Mouse (Mus musculus): Measurements from ENCODE around the gene Xpc. TPM values are rescaled to one million over a fixed set of nuclear protein-coding genes. Genes with fewer than 3 reads are reported as not detected.

Gene Xpc
- polyA plus RNA-seq, 1 experiment from 2014 or later, result 9.6 TPM

DNA sequence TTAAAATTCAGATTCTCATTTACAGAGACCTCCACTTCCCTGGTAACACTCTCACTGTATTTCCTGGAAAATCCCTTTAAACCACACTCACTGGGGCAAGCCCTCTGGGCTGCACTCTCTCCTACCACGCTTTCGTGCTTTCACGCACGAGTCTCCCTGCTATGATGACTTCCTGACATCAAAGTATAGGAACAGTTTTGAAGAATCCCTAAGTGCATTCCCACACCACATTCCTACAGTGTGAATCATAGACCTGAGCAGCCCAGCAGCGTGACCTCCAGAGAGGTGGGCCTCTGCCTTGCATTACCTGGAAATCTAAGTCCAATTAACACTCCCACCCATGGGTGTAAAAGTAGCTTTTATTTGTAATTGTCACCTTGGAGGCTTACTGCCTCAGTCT is 61.1 kb downstream of the Xpc start:
- H3K27me3 ChIP-seq (ENCODE audit: control insufficient read depth, insufficient read depth, low read length), result no peaks in the 10 kb centered on the region
- H3K4me1 ChIP-seq (ENCODE audit: control insufficient read depth in 2 of 2, insufficient read depth in 2 of 2, low read length in 2 of 2), result peaks cover 0 to under 1% of the 10 kb centered on the region in 2 experiments; a peak in 1 of 4 replicates
- no peak overlapping the region for H3K4me3 ChIP-seq (ENCODE audit: control insufficient read depth in 1 of 2, insufficient read depth in 1 of 2, low read depth in 1 of 2, low read length in 2 of 2)
- ATAC-seq (ENCODE audit: insufficient number of reproducible peaks, insufficient read depth, low FRiP score, low read depth), result no peak
- H3K9ac ChIP-seq (ENCODE audit: low read length), result no peak overlapping the region
- no peak overlapping the region for H3K4me2 ChIP-seq (ENCODE audit: low read length)
- H3K9me3 ChIP-seq (ENCODE audit: control insufficient read depth, low read length), result no peaks in the 10 kb centered on the region
- 11% methylated on average over 5 of the region's 5 CpGs for WGBS
- no peaks in the 10 kb centered on the region for H3K36me3 ChIP-seq (ENCODE audit: control insufficient read depth, insufficient read depth, low read length)
- H3K27ac ChIP-seq (replicated peaks in 1 of 2; ENCODE audit: control insufficient read depth in 1 of 2, insufficient read depth in 1 of 2, low read depth in 2 of 2, low read length in 2 of 2), result no peak overlapping the region

DNA sequence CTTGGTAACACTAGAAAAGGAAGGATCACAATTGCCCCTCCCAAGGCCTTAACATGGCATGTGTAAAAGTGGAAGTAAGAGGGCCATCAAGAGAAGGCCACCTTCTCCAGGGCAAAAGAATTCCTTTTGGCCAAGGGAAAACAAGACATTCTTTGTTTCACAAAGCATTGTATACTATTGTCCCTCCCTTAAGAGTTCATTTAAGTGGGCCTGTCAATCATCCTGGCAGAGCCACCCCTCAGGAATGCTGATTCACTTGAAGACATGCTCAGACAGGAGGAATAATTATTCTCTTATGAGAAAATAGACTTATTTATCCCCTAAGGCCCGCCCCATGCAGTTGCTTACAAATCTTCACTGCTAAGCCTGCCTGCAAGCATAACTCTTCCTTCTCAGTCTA is 63.6 kb downstream of the Xpc start:
- no peak overlapping the region for H3K27ac ChIP-seq (replicated peaks in 1 of 2; ENCODE audit: control insufficient read depth in 1 of 2, insufficient read depth in 1 of 2, low read depth in 2 of 2, low read length in 2 of 2)
- ATAC-seq (ENCODE audit: insufficient number of reproducible peaks, insufficient read depth, low FRiP score, low read depth), result no peak
- no peaks in the 10 kb centered on the region for H3K27me3 ChIP-seq (ENCODE audit: control insufficient read depth, insufficient read depth, low read length)
- H3K9ac ChIP-seq (ENCODE audit: low read length), result no peak overlapping the region
- no peak overlapping the region for H3K4me3 ChIP-seq (ENCODE audit: control insufficient read depth in 1 of 2, insufficient read depth in 1 of 2, low read depth in 1 of 2, low read length in 2 of 2)
- H3K36me3 ChIP-seq (ENCODE audit: control insufficient read depth, insufficient read depth, low read length), result no peaks in the 10 kb centered on the region
- no peak overlapping the region for H3K4me2 ChIP-seq (ENCODE audit: low read length)
- H3K4me1 ChIP-seq (ENCODE audit: control insufficient read depth in 2 of 2, insufficient read depth in 2 of 2, low read length in 2 of 2), result no peaks in the 10 kb centered on the region
- no peaks in the 10 kb centered on the region for H3K9me3 ChIP-seq (ENCODE audit: control insufficient read depth, low read length)
- WGBS, result 56% methylated on average over 1 of the region's 1 CpGs

DNA sequence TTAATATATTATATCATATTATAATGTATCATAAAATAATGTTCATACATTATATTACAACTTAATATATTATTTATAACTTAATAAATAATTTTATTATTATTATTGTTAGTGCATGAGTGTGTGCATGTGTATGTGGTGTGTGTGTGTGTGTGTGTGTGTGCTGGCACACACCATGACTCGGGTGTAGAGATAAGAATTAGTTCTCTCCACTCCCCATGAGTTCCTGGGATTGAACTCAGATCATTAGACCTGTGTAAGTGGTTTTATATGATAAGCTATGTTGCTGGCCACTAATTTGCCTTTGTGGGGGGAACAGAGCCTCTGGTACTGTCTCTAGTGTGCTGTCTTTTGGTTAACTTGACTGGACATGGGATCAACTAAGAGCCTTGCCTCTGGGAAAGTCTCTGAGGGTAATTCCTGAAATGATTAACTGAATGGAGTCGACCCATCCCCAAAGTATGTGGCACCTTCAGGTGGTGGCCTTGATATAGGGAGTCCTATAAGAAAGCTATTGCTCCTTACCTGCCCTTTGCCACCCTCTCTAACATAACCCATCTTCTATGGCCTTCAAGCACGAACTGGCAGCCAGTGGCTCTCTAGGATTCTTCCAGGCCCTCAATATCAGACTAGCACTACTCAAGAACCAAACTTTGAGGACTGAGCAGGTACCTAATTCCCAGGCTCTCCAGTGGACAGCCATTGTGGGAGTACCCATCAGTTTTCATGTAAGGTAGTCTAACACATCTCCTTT is 66.0 kb downstream of the Xpc start:
- H3K4me3 ChIP-seq (ENCODE audit: control insufficient read depth in 1 of 2, insufficient read depth in 1 of 2, low read depth in 1 of 2, low read length in 2 of 2), result no peak overlapping the region
- no peaks in the 10 kb centered on the region for H3K9me3 ChIP-seq (ENCODE audit: control insufficient read depth, low read length)
- WGBS, result 44% methylated on average over 3 of the region's 3 CpGs
- no peak overlapping the region for H3K4me2 ChIP-seq (ENCODE audit: low read length)
- no peaks in the 10 kb centered on the region for H3K4me1 ChIP-seq (ENCODE audit: control insufficient read depth in 2 of 2, insufficient read depth in 2 of 2, low read length in 2 of 2)
- H3K27me3 ChIP-seq (ENCODE audit: control insufficient read depth, insufficient read depth, low read length), result 0 out of 2 replicates have a peak, but pooled peaks cover 3% of the 10 kb centered on the region
- no peak overlapping the region for H3K27ac ChIP-seq (replicated peaks in 1 of 2; ENCODE audit: control insufficient read depth in 1 of 2, insufficient read depth in 1 of 2, low read depth in 2 of 2, low read length in 2 of 2)
- no peak overlapping the region for H3K9ac ChIP-seq (ENCODE audit: low read length)
- no peaks in the 10 kb centered on the region for H3K36me3 ChIP-seq (ENCODE audit: control insufficient read depth, insufficient read depth, low read length)
- no peak for ATAC-seq (ENCODE audit: insufficient number of reproducible peaks, insufficient read depth, low FRiP score, low read depth)

DNA sequence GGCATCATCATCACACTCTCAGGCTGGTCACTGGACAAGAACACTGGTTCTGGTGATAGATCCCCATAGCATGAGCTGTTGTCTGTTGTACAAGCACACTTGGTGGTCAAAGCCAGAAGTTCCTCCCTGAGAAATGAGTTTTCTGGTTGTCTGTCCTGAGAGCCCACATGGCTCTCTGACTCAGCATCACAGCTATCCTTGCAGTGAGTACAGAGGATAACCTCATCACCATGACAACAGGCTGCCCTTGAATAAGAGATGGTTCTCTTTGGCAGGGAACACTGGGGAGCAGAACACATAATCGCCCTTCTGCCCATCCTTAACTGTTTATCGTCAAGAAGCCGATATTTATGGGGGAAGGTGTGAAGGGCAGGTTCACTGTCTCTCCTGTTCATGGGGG is 70.4 kb downstream of the Xpc start:
- Histone ChIP-seq H3K9me3 (ENCODE audit: control insufficient read depth, low read length) (no peaks in the 10 kb centered on the region), H3K36me3 (ENCODE audit: control insufficient read depth, insufficient read depth, low read length) (no peaks in the 10 kb centered on the region), H3K4me3 (ENCODE audit: control insufficient read depth in 1 of 2, insufficient read depth in 1 of 2, low read depth in 1 of 2, low read length in 2 of 2) (no peak overlapping the region), H3K27ac (replicated peaks in 1 of 2; ENCODE audit: control insufficient read depth in 1 of 2, insufficient read depth in 1 of 2, low read depth in 2 of 2, low read length in 2 of 2) (no peak overlapping the region), H3K4me2 (ENCODE audit: low read length) (no peak overlapping the region), H3K4me1 (ENCODE audit: control insufficient read depth in 2 of 2, insufficient read depth in 2 of 2, low read length in 2 of 2) (peaks cover 3 to 5% of the 10 kb centered on the region in 2 experiments; a peak in 1 of 4 replicates), H3K27me3 (ENCODE audit: control insufficient read depth, insufficient read depth, low read length) (0 out of 2 replicates have a peak, but pooled peaks cover 3% of the 10 kb centered on the region), H3K9ac (ENCODE audit: low read length) (no peak overlapping the region)
- 69% methylated on average over 3 of the region's 3 CpGs for WGBS
- ATAC-seq (ENCODE audit: insufficient number of reproducible peaks, insufficient read depth, low FRiP score, low read depth), result no peak

DNA sequence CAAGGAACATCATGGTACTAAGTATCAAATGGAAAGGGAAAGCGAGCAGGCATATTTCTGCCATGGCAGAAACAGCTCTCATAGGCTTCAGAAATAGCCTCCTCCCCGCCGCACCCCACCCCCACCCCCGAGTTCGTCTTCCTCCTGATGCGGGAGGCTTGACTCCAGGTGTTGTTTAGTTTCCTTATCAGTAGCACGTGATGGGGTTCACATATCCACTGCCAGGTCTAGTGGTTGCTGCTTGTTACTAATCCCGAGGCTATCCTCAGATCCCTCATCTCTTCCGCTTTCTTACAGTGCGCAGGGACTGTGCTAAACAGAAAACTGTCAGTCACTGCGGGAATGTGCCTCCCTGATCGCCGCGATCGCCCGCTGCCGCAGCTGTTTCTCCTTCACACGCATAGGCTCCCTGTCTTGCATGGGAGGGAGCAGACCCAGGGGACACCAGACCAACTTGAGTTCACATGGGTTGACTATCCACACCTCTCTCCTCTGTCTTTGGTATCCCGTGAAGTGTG is 74.5 kb downstream of the Xpc start:
- WGBS, result 2% methylated on average over 19 of the region's 19 CpGs
- H3K9me3 ChIP-seq (ENCODE audit: control insufficient read depth, low read length), result no peaks in the 10 kb centered on the region
- H3K4me2 ChIP-seq (ENCODE audit: low read length), result peak overlapping the region; percentile 92
- no peak for ATAC-seq (ENCODE audit: insufficient number of reproducible peaks, insufficient read depth, low FRiP score, low read depth)
- peak overlapping the region; percentile 75 for H3K9ac ChIP-seq (ENCODE audit: low read length)
- H3K4me3 ChIP-seq (ENCODE audit: control insufficient read depth in 1 of 2, insufficient read depth in 1 of 2, low read depth in 1 of 2, low read length in 2 of 2), result peak overlapping the region; percentile 70 to 75
- H3K27me3 ChIP-seq (ENCODE audit: control insufficient read depth, insufficient read depth, low read length), result peaks cover 15% of the 10 kb centered on the region
- H3K27ac ChIP-seq (replicated peaks in 1 of 2; ENCODE audit: control insufficient read depth in 1 of 2, insufficient read depth in 1 of 2, low read depth in 2 of 2, low read length in 2 of 2), result peak overlapping the region; percentile 62 to 70
- H3K4me1 ChIP-seq (ENCODE audit: control insufficient read depth in 2 of 2, insufficient read depth in 2 of 2, low read length in 2 of 2), result peaks cover 3 to 5% of the 10 kb centered on the region in 2 experiments; a peak in 1 of 4 replicates
- H3K36me3 ChIP-seq (ENCODE audit: control insufficient read depth, insufficient read depth, low read length), result no peaks in the 10 kb centered on the region

DNA sequence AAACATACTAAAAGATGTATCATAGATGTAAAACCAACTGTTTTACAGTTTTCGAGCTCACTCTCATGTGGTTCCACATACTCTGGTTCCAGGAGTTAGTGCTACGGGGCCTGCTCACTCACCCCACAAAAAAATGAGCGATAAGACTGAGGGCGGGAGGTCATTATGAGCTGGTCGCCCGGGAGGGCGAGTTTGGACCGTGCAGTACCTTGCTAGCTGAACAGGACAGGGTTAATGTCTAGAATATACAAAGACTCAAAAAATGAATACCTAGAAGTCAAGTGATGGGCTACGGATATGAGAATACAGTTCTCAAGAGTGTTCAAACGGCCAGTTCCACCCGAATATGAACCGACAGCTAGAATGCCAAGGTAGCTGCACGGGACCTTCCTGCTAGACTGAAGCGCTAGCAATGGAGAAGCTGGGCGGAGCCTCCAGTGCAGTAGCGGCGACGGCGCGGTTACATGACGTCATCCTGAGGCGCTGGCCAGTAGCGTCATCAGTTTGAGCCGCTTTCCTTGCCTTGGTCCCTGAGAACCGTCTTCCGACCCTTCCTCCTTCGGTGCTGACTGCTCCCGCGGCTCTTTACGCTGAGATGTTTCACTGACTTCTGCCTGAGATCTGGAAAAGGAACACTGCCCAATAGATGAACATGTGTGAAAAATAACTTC is 75.1 kb downstream of the Xpc start:
- peak overlapping the region; percentile 75 for H3K9ac ChIP-seq (ENCODE audit: low read length)
- no peaks in the 10 kb centered on the region for H3K36me3 ChIP-seq (ENCODE audit: control insufficient read depth, insufficient read depth, low read length)
- peak overlapping the region; percentile 70 to 75 for H3K4me3 ChIP-seq (ENCODE audit: control insufficient read depth in 1 of 2, insufficient read depth in 1 of 2, low read depth in 1 of 2, low read length in 2 of 2)
- peaks cover 3 to 5% of the 10 kb centered on the region in 2 experiments; a peak in 1 of 4 replicates for H3K4me1 ChIP-seq (ENCODE audit: control insufficient read depth in 2 of 2, insufficient read depth in 2 of 2, low read length in 2 of 2)
- peak overlapping the region; percentile 92 for H3K4me2 ChIP-seq (ENCODE audit: low read length)
- no peaks in the 10 kb centered on the region for H3K9me3 ChIP-seq (ENCODE audit: control insufficient read depth, low read length)
- H3K27ac ChIP-seq (replicated peaks in 1 of 2; ENCODE audit: control insufficient read depth in 1 of 2, insufficient read depth in 1 of 2, low read depth in 2 of 2, low read length in 2 of 2), result peak overlapping the region; percentile 62 to 70
- 2% methylated on average over 30 of the region's 30 CpGs for WGBS
- peaks cover 15% of the 10 kb centered on the region for H3K27me3 ChIP-seq (ENCODE audit: control insufficient read depth, insufficient read depth, low read length)
- peak; percentile 93 for ATAC-seq (ENCODE audit: insufficient number of reproducible peaks, insufficient read depth, low FRiP score, low read depth)
